Mouse (Mus musculus): ENCODE data around the gene Fyn.

DNA sequence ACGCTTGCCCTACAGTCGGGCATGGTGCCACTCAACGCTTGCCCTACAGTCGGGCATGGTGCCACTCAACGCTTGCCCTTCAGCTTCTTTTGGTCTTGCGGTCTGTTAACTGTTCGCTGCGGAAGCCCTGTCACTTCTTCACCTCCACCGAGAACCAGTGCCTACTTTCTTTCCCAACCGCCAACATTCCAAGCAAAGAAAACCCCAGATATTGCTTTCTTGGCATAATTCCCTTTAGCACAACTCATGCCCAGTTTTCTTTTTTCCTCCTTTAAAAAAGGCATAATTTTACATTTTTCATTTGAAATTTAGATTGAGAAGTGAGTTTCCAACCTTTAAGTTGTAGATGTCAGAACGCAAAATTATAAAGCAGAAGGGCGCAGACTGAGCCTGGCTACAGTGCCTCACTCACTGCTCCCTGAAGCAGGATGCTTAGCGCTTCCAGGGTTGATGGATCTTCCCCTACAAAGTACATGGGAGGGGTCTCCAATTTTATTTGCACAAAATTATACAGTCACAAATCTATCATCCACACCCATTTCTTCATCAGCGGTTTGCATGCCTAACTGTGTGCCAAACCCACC is 18.8 kb upstream of the Fyn start:
- no peak for TF ChIP-seq CTCF (IDR thresholded peaks at IDR 0.05; ENCODE audit: low read depth)
- TF ChIP-seq EP300 (IDR thresholded peaks at IDR 0.05; ENCODE audit: low read depth) = no peak

All from liver, postnatal 0 days (tissue).